In genomic region chr13:49291949-49292348, GRCm38 (mm10) we compare ENCODE assay signal across 17 mouse cellular contexts.
"Had no signal": no experiment of that assay in that cellular context is flagged by ENCODE, and none has a peak within 500 bp of the region (broad histone marks: within the 10 kb centered on the region; RNA-seq: fewer than 3 reads in every experiment).

No protein-coding gene starts in this region.

- H3K4me2 ChIP-seq: limb, embryonic 12.5 days; limb, embryonic 15.5 days; liver, embryonic 11.5 days; lung, embryonic 14.5 days; midbrain, embryonic 12.5 days; midbrain, embryonic 15.5 days; neural tube, embryonic 13.5 days; stomach, embryonic 15.5 days had no signal

- H3K4me1 ChIP-seq: limb, embryonic 12.5 days; limb, embryonic 15.5 days; midbrain, embryonic 12.5 days; midbrain, embryonic 15.5 days; neural tube, embryonic 13.5 days had no signal

- H3K9ac ChIP-seq: limb, embryonic 12.5 days; limb, embryonic 15.5 days; liver, embryonic 14.5 days; liver, postnatal 0 days; lung, embryonic 14.5 days; midbrain, embryonic 12.5 days; midbrain, embryonic 15.5 days; neural tube, embryonic 13.5 days; stomach, embryonic 15.5 days had no signal

- DNase-seq: left cerebral cortex, postnatal 4 days; right cerebral cortex, adult 18-20 months; right cerebral cortex, postnatal 14 days; right cerebral cortex, postnatal 4 days had no signal

- H3K4me3 ChIP-seq: limb, embryonic 12.5 days; limb, embryonic 15.5 days; midbrain, embryonic 12.5 days; midbrain, embryonic 15.5 days; myocyte; neural tube, embryonic 13.5 days; stomach, embryonic 15.5 days had no signal

- ATAC-seq: intestine, postnatal 0 days; liver, postnatal 0 days; midbrain, embryonic 15.5 days had no signal

- H3K36me3 ChIP-seq: limb, embryonic 12.5 days; limb, embryonic 15.5 days; midbrain, embryonic 15.5 days; stomach, embryonic 15.5 days had no signal

- H3K9me3 ChIP-seq: limb, embryonic 15.5 days; midbrain, embryonic 12.5 days; midbrain, embryonic 15.5 days; stomach, embryonic 15.5 days had no signal

- H3K27ac ChIP-seq: kidney, postnatal 0 days; limb, embryonic 12.5 days; limb, embryonic 15.5 days; liver, embryonic 14.5 days; midbrain, embryonic 12.5 days; midbrain, embryonic 15.5 days; neural tube, embryonic 13.5 days; stomach, embryonic 15.5 days had no signal

- H3K27me3 ChIP-seq: limb, embryonic 12.5 days; limb, embryonic 15.5 days; midbrain, embryonic 12.5 days; midbrain, embryonic 15.5 days; neural tube, embryonic 13.5 days; stomach, embryonic 15.5 days had no signal
